Comparison of ENCODE assay signal across 8 mouse cellular contexts in genomic region chr7:7209313-7210151, GRCm38 (mm10). TPM values are rescaled to one million over a fixed set of nuclear protein-coding genes. Genes with fewer than 3 reads are reported as not detected.
DNase-seq lines count a peak whose midpoint lies in the region; ATAC-seq and TF ChIP-seq lines count a peak whose summit lies in the region.
"Not testable (repeated sequence)": the region's sequence is repeated elsewhere in the genome, so short reads cannot be mapped to it uniquely, and the experiment has no call there.

Zfp772 (minus strand) TSS chr7:7209998.

- H3K9me3 ChIP-seq in forebrain, embryonic 11.5 days (ENCODE audit: control insufficient read depth, low read length); liver, embryonic 12.5 days (replicated peaks); stomach, embryonic 15.5 days: not testable (repeated sequence)

- H3K9ac ChIP-seq in forebrain, embryonic 11.5 days (ENCODE audit: low read length), result 0 out of 2 replicates have a peak within 1 kb of the TSS, but pooled peaks have one; percentile 27
- H3K9ac ChIP-seq in liver, embryonic 12.5 days, result peak within 1 kb of the TSS; percentile 68
- 0 out of 2 replicates have a peak within 1 kb of the TSS, but pooled peaks have one; percentile 39 for H3K9ac ChIP-seq in stomach, embryonic 15.5 days

- peak within 1 kb of the TSS; percentile 52 for H3K4me2 ChIP-seq in forebrain, embryonic 11.5 days (ENCODE audit: low read depth, low read length, severe bottlenecking)
- H3K4me2 ChIP-seq in liver, embryonic 12.5 days, result peak within 1 kb of the TSS; percentile 71
- H3K4me2 ChIP-seq in myocyte (ENCODE audit: low read depth), result peak within 1 kb of the TSS; percentile 81
- H3K4me2 ChIP-seq in stomach, embryonic 15.5 days, result peak within 1 kb of the TSS; percentile 58

- not testable (repeated sequence) for TF ChIP-seq POLR2A in myocyte (IDR thresholded peaks at IDR 0.05; ENCODE audit: insufficient read length, low read depth)

- not testable (repeated sequence) for H3K27ac ChIP-seq in brown adipose tissue, adult 24 weeks (replicated peaks; ENCODE audit: low read depth, low read length); forebrain, embryonic 11.5 days (ENCODE audit: low read depth, low read length); liver, embryonic 12.5 days; stomach, embryonic 15.5 days

- H3ac ChIP-seq in myocyte (ENCODE audit: control insufficient read depth, insufficient read length), result not testable (repeated sequence)

- intact Hi-C loops in heart, postnatal 25 days (cut with DNase I), result not testable (repeated sequence)

- H3K27me3 ChIP-seq in forebrain, embryonic 11.5 days (ENCODE audit: control insufficient read depth, insufficient read depth, low read length); liver, embryonic 12.5 days (replicated peaks); myocyte (ENCODE audit: control insufficient read depth, insufficient read depth, insufficient read length); stomach, embryonic 15.5 days (replicated peaks): not testable (repeated sequence)

- peak within 1 kb of the TSS; percentile 66 for H3K4me3 ChIP-seq in brown adipose tissue, adult 24 weeks (ENCODE audit: insufficient read depth, low read depth, low read length)
- peak within 1 kb of the TSS; percentile 38 for H3K4me3 ChIP-seq in forebrain, embryonic 11.5 days (ENCODE audit: low read depth, low read length)
- peak within 1 kb of the TSS; percentile 64 for H3K4me3 ChIP-seq in liver, embryonic 12.5 days
- peak within 1 kb of the TSS; percentile 33 for H3K4me3 ChIP-seq in myocyte
- peak within 1 kb of the TSS; percentile 55 for H3K4me3 ChIP-seq in stomach, embryonic 15.5 days (replicated peaks)

- DNase-seq in CD4-positive helper T cell, adult 2 months (ENCODE audit: low read depth, low spot score), result peak; percentile 52
- DNase-seq in forebrain, embryonic 11.5 days (ENCODE audit: low spot score), result peak; percentile 51
- peak; percentile 18 for DNase-seq in heart, postnatal 25 days (ENCODE audit: low spot score)
- peak; percentile 33 to 46 for DNase-seq in kidney, postnatal 25 days

- 5% methylated on average over 24 of the region's 24 CpGs for WGBS in forebrain, embryonic 11.5 days
- 1% methylated on average over 24 of the region's 24 CpGs for WGBS in liver, embryonic 12.5 days (ENCODE audit: insufficient replicate concordance)
- WGBS in stomach, embryonic 15.5 days, result 3% methylated on average over 24 of the region's 24 CpGs

- H3K79me2 ChIP-seq in myocyte (ENCODE audit: control insufficient read depth, insufficient read depth), result not testable (repeated sequence)

- not testable (repeated sequence) for H3K4me1 ChIP-seq in brown adipose tissue, adult 24 weeks (ENCODE audit: control insufficient read depth, insufficient read depth, insufficient read length, low read length); forebrain, embryonic 11.5 days (replicated peaks; ENCODE audit: control insufficient read depth, insufficient read depth, low read length); liver, embryonic 12.5 days; stomach, embryonic 15.5 days

- not testable (repeated sequence) for H3K36me3 ChIP-seq in forebrain, embryonic 11.5 days (ENCODE audit: control insufficient read depth, insufficient read depth, low read length); liver, embryonic 12.5 days; myocyte (ENCODE audit: control insufficient read depth, insufficient read depth); stomach, embryonic 15.5 days

- not testable (repeated sequence) for ATAC-seq in forebrain, embryonic 11.5 days (replicated peaks; ENCODE audit: low FRiP score); liver, embryonic 12.5 days; stomach, embryonic 15.5 days (ENCODE audit: insufficient read depth, low FRiP score, low read depth)

RNA-seq across cellular contexts. Expression of gene Zfp772, which starts in this region (rescaled TPM):
- 1.9 and 3.6 TPM in 2 replicates for polyA plus RNA-seq in brown adipose tissue, adult 24 weeks (2012; ENCODE audit: insufficient read depth, insufficient read length, missing spikeins)
- polyA plus RNA-seq in forebrain, embryonic 11.5 days (2014; fragmentation: Nextera tagmentation; extraction: Ambion mirVana), result 10.8 and 11.3 TPM in 2 replicates
- 1 to 10 TPM; 1.7 to 2.2 TPM for total RNA-seq in heart, postnatal 25 days (2021)
- polyA plus RNA-seq in liver, embryonic 12.5 days (2016; fragmentation: Nextera tagmentation; extraction: Ambion mirVana), result 2.1 and 2.2 TPM in 2 replicates
- polyA plus RNA-seq in myocyte (2012; fragmentation: generic; extraction: Trizol), result 1.4 TPM
- polyA plus RNA-seq in stomach, embryonic 15.5 days (2015; fragmentation: Nextera tagmentation; extraction: Ambion mirVana), result 6.6 TPM in 2 replicates
